Mouse (Mus musculus) MN1 (cell line): Measurements from ENCODE around the gene Tnni2.
"Not testable (repeated sequence)": the region's sequence is repeated elsewhere in the genome, so short reads cannot be mapped to it uniquely, and the experiment has no call there.

Source experiments
- DNase-seq: peaks from one replicate; pipeline ENCODE4 v3.0.0-alpha.2; 2016; ENCODE audit warnings: low spot score

The Tnni2 gene

GRCm38 (mm10) chr7:142441585-142441984 is at the start of gene Tnni2:
TSS of gene Tnni2 (plus strand) at chr7:142441808.
- DNase-seq, result no peak

- peak; percentile 62 for DNase-seq
These were observed 48.4 kb upstream of the Tnni2 start for GRCm38 (mm10) chr7:142393191-142393590.

GRCm38 (mm10) chr7:142394261-142395190 is 47.1 kb upstream of the Tnni2 start:
- no peak for DNase-seq

- no peak for DNase-seq
These were observed 46.1 kb upstream of the Tnni2 start for GRCm38 (mm10) chr7:142395472-142395871.

- DNase-seq, result no peak
These were observed 45.0 kb upstream of the Tnni2 start for GRCm38 (mm10) chr7:142396611-142397010.

- DNase-seq, result no peak
These were observed 43.6 kb upstream of the Tnni2 start for GRCm38 (mm10) chr7:142398052-142398451.

- no peak for DNase-seq
These were observed 42.4 kb upstream of the Tnni2 start for GRCm38 (mm10) chr7:142399250-142399649.

GRCm38 (mm10) chr7:142400112-142400749 is 41.4 kb upstream of the Tnni2 start:
- no peak for DNase-seq

- DNase-seq, result no peak
These were observed 40.9 kb upstream of the Tnni2 start for GRCm38 (mm10) chr7:142400750-142401142.

GRCm38 (mm10) chr7:142403591-142403990 is 38.0 kb upstream of the Tnni2 start:
- DNase-seq, result no peak

GRCm38 (mm10) chr7:142405134-142405533 is 36.5 kb upstream of the Tnni2 start:
- DNase-seq, result not testable (repeated sequence)

- no peak for DNase-seq
These were observed 33.7 kb upstream of the Tnni2 start for GRCm38 (mm10) chr7:142407935-142408334.

GRCm38 (mm10) chr7:142408686-142409085 is 32.9 kb upstream of the Tnni2 start:
- DNase-seq, result no peak

- DNase-seq, result no peak
These were observed 32.0 kb upstream of the Tnni2 start for GRCm38 (mm10) chr7:142409603-142410002.

- no peak for DNase-seq
These were observed 28.3 kb upstream of the Tnni2 start for GRCm38 (mm10) chr7:142413285-142413684.

- DNase-seq, result no peak
These were observed 26.3 kb upstream of the Tnni2 start for GRCm38 (mm10) chr7:142415314-142415713.

- DNase-seq, result no peak
These were observed 25.4 kb upstream of the Tnni2 start for GRCm38 (mm10) chr7:142416225-142416624.

- DNase-seq, result no peak
These were observed 23.6 kb upstream of the Tnni2 start for GRCm38 (mm10) chr7:142418027-142418426.

- DNase-seq, result no peak
These were observed 22.9 kb upstream of the Tnni2 start for GRCm38 (mm10) chr7:142418679-142419078.

- DNase-seq, result peak; percentile 71
These were observed 21.7 kb upstream of the Tnni2 start for GRCm38 (mm10) chr7:142419887-142420286.

GRCm38 (mm10) chr7:142421826-142422225 is 19.8 kb upstream of the Tnni2 start:
- DNase-seq, result no peak

GRCm38 (mm10) chr7:142425641-142426213 is 15.9 kb upstream of the Tnni2 start:
- DNase-seq, result peak; percentile 56

GRCm38 (mm10) chr7:142428213-142428612 is 13.4 kb upstream of the Tnni2 start:
- peak; percentile 47 for DNase-seq
